Mouse (Mus musculus) hindbrain, postnatal 0 days (tissue): ENCODE measurements around the gene Mpnd. TPM values are rescaled to one million over a fixed set of nuclear protein-coding genes. Genes with fewer than 3 reads are reported as not detected.
"Not testable (repeated sequence)": the region's sequence is repeated elsewhere in the genome, so short reads cannot be mapped to it uniquely, and the experiment has no call there.

Experiments
- ATAC-seq: fragments of 200-750 bp; cut with Nextera tagmentation; 2 replicates; pipeline ENCODE4 v1.8.0; 2017; ENCODE audit warnings: mild to moderate bottlenecking, moderate TSS enrichment, moderate library complexity
- DNase-seq: peaks from one replicate; pipeline ENCODE4 v3.0.0-alpha.2; 2015; ENCODE audit warnings: low spot score
- H3K27ac ChIP-seq: fragments of 300-500 bp; sonication (generic); 2 replicates; pipeline ENCODE4 v1.5.1; 2014; ENCODE audit warnings: mild to moderate bottlenecking
- H3K27me3 ChIP-seq: fragments of 300-500 bp; sonication (generic); 2 replicates; pipeline ENCODE4 v1.6.1; 2014; ENCODE audit warnings: low read length, mixed read lengths; ENCODE audit not compliant: insufficient read depth
- H3K36me3 ChIP-seq: fragments of 300-500 bp; sonication (generic); 2 replicates; pipeline ENCODE4 v1.6.1; 2014; ENCODE audit warnings: low read length, mixed read lengths; ENCODE audit not compliant: insufficient read depth
- H3K4me1 ChIP-seq: fragments of 300-500 bp; sonication (generic); 2 replicates; pipeline ENCODE4 v1.6.1; 2014; ENCODE audit warnings: antibody characterized with exemption, low read length, mixed read lengths; ENCODE audit not compliant: insufficient read depth
- H3K4me2 ChIP-seq: fragments of 300-500 bp; sonication (generic); 2 replicates; pipeline ENCODE4 v1.6.1; 2014; ENCODE audit warnings: low read depth, mild to moderate bottlenecking, low read length, moderate library complexity, mixed read lengths
- H3K4me3 ChIP-seq: fragments of 300-500 bp; sonication (generic); 2 replicates; pipeline ENCODE4 v1.5.1; 2014; ENCODE audit warnings: low read length
- H3K9ac ChIP-seq: fragments of 300-500 bp; sonication (generic); replicated peaks from 2 replicates; pipeline ENCODE4 v1.6.1; 2014; ENCODE audit warnings: mild to moderate bottlenecking, low read length, moderate library complexity, mixed read lengths
- H3K9me3 ChIP-seq: fragments of 300-500 bp; sonication (generic); 2 replicates; pipeline ENCODE4 v1.6.1; 2016; ENCODE audit warnings: low read length, mixed read lengths
- CTCF ChIP-seq: IDR thresholded peaks from 2 replicates; pipeline ENCODE4 v1.5.1; 2016; ENCODE audit warnings: antibody characterized with exemption, control low read depth, low read depth
- WGBS: fragments of 180-500 bp; shearing (Covaris S2); extraction: QIAGEN DNeasy Blood & Tissue Kit; methylation state at CpG from one replicate; pipeline ENCODE4 v1.1.7; 2014; 5-methylcytosine and 5-hydroxymethylcytosine counted together
- polyA plus RNA-seq: library from polyadenylated mRNA; unstranded; fragments of >200 nt; fragmentation: Nextera tagmentation; extraction: Ambion mirVana; gene quantifications from 2 replicates; pipeline ENCODE4 v1.2.1, GENCODE M21; 2015
- total RNA-seq: library from RNA; depleted of rRNA; stranded (reverse); fragments of >200 nt; gene quantifications from 2 replicates; pipeline ENCODE4 v1.2.3, GENCODE M21; 2014; rRNA removed

The Mpnd gene
- total and polyA plus RNA-seq, 2 experiments from 2014 or later = 107 to 186 TPM

GRCm38 (mm10) chr17:56062081-56062480 lies 56.6 kb downstream of the Mpnd start:
- no peak overlapping the region for H3K9ac ChIP-seq
- no peak overlapping the region for H3K4me3 ChIP-seq
- DNase-seq (no peak), ATAC-seq (no peak)
- no peaks in the 10 kb centered on the region for H3K9me3 ChIP-seq
- TF ChIP-seq CTCF = no peak
- no peaks in the 10 kb centered on the region for H3K4me1 ChIP-seq
- WGBS = 94% methylated on average over 7 of the region's 7 CpGs
- H3K27me3 ChIP-seq = no peaks in the 10 kb centered on the region
- H3K4me2 ChIP-seq = no peak overlapping the region
- peaks cover 33% of the 10 kb centered on the region for H3K36me3 ChIP-seq
- no peak overlapping the region for H3K27ac ChIP-seq

DNA sequence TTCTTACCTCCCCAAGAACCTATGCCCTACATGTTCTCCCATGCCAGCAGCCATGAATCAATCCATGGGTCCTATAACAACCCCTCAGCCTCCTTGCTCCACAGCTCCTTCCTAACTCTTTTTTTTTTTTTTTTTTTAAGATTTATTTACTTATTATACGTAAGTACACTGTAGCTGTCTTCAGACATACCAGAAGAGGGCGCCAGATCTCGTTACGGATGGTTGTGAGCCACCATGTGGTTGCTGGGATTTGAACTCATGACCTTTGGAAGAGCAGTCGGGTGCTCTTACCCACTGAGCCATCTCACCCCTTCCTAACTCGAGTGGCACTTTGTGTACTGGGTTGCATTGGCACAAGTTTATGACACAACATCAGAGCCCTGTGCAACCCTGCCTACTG lies 60.2 kb downstream of the Mpnd start:
- 78% methylated on average over 6 of the region's 6 CpGs for WGBS

More for the DNA sequence above, 60.2 kb downstream of the Mpnd start:
- H3K4me1 ChIP-seq, DNase-seq, H3K9ac ChIP-seq, H3K27me3 ChIP-seq, H3K4me2 ChIP-seq, H3K4me3 ChIP-seq, ATAC-seq, H3K27ac ChIP-seq, H3K9me3 ChIP-seq: not testable (repeated sequence)
- H3K36me3 ChIP-seq = peaks cover 62% of the 10 kb centered on the region
- TF ChIP-seq CTCF = peak; percentile 22; the same call in 1 of the 2 replicates

Other genes with a start within 250 kb of the Mpnd start
- gene Zfp119a, start 126.8 kb upstream of the Mpnd start, total RNA-seq = 3.6 and 5.1 TPM in 2 replicates
- 6.4 and 7.4 TPM in 2 replicates for gene Zfp119a, start 126.8 kb upstream of the Mpnd start, polyA plus RNA-seq
- gene Zfp959, start 113.6 kb upstream of the Mpnd start, total RNA-seq = 4.8 and 8.8 TPM in 2 replicates
- 7.5 and 8.9 TPM in 2 replicates for gene Zfp959, start 113.6 kb upstream of the Mpnd start, polyA plus RNA-seq
- 1.8 and 4.3 TPM in 2 replicates for gene Zfp119b, start 56.2 kb upstream of the Mpnd start, total RNA-seq
- gene Zfp119b, start 56.2 kb upstream of the Mpnd start, polyA plus RNA-seq = 5.6 and 6.8 TPM in 2 replicates
- 0.61 and 3.8 TPM in 2 replicates for gene Ebi3, start 53.1 kb upstream of the Mpnd start, total RNA-seq
- gene Ebi3, start 53.1 kb upstream of the Mpnd start, polyA plus RNA-seq = 5.2 and 7.3 TPM in 2 replicates
- 6.8 and 18.3 TPM in 2 replicates for gene Yju2, start 46.6 kb upstream of the Mpnd start, total RNA-seq
- 16.7 and 19.4 TPM in 2 replicates for gene Yju2, start 46.6 kb upstream of the Mpnd start, polyA plus RNA-seq
- gene Shd, start 35.2 kb upstream of the Mpnd start, total RNA-seq = 233 and 250 TPM in 2 replicates
- 150 and 152 TPM in 2 replicates for gene Shd, start 35.2 kb upstream of the Mpnd start, polyA plus RNA-seq
- gene Fsd1, start 19.2 kb upstream of the Mpnd start, total RNA-seq = 136 and 140 TPM in 2 replicates
- 178 and 193 TPM in 2 replicates for gene Fsd1, start 19.2 kb upstream of the Mpnd start, polyA plus RNA-seq
- 5.4 and 5.9 TPM in 2 replicates for gene Stap2, start 127 bp upstream of the Mpnd start, total RNA-seq
- 4.3 and 4.6 TPM in 2 replicates for gene Stap2, start 127 bp upstream of the Mpnd start, polyA plus RNA-seq
- gene Sh3gl1, start 30.9 kb downstream of the Mpnd start, total RNA-seq = 76.0 and 79.5 TPM in 2 replicates
- 84.5 and 87.6 TPM in 2 replicates for gene Sh3gl1, start 30.9 kb downstream of the Mpnd start, polyA plus RNA-seq
- gene Chaf1a, start 34.7 kb downstream of the Mpnd start, total RNA-seq = 5.8 and 6.1 TPM in 2 replicates
- 4.5 and 5.3 TPM in 2 replicates for gene Chaf1a, start 34.7 kb downstream of the Mpnd start, polyA plus RNA-seq
- gene Ubxn6, start 69.3 kb downstream of the Mpnd start, total RNA-seq = 92.0 and 111 TPM in 2 replicates
- 75.2 and 77.7 TPM in 2 replicates for gene Ubxn6, start 69.3 kb downstream of the Mpnd start, polyA plus RNA-seq
- 57.5 and 70.0 TPM in 2 replicates for gene Hdgfl2, start 73.9 kb downstream of the Mpnd start, total RNA-seq
- 109 and 119 TPM in 2 replicates for gene Hdgfl2, start 73.9 kb downstream of the Mpnd start, polyA plus RNA-seq
- 0.61 and 0.99 TPM in 2 replicates for gene Plin4, start 104.1 kb downstream of the Mpnd start, total RNA-seq
- gene Plin4, start 104.1 kb downstream of the Mpnd start, polyA plus RNA-seq = 0.08 and 0.11 TPM in 2 replicates
- 2.2 and 3.3 TPM in 2 replicates for gene Plin5, start 111.9 kb downstream of the Mpnd start, total RNA-seq
- gene Plin5, start 111.9 kb downstream of the Mpnd start, polyA plus RNA-seq = 4.1 and 4.4 TPM in 2 replicates
- gene Lrg1, start 116.3 kb downstream of the Mpnd start, total RNA-seq = 0.21 TPM in 1 of 2 replicates, not detected in the other
- gene Lrg1, start 116.3 kb downstream of the Mpnd start, polyA plus RNA-seq = 0.90 and 0.95 TPM in 2 replicates
- gene Sema6b, start 134.6 kb downstream of the Mpnd start, total RNA-seq = 91.6 and 97.5 TPM in 2 replicates
- 12.9 and 13.2 TPM in 2 replicates for gene Sema6b, start 134.6 kb downstream of the Mpnd start, polyA plus RNA-seq
- 14.4 and 17.8 TPM in 2 replicates for gene Tnfaip8l1, start 156.8 kb downstream of the Mpnd start, total RNA-seq
- gene Tnfaip8l1, start 156.8 kb downstream of the Mpnd start, polyA plus RNA-seq = 6.9 and 7.1 TPM in 2 replicates
- gene Mydgf, start 178.2 kb downstream of the Mpnd start, total RNA-seq = 58.1 and 59.0 TPM in 2 replicates
- gene Mydgf, start 178.2 kb downstream of the Mpnd start, polyA plus RNA-seq = 86.6 and 86.9 TPM in 2 replicates
- 30.3 and 31.3 TPM in 2 replicates for gene Dpp9, start 213.2 kb downstream of the Mpnd start, total RNA-seq
- gene Dpp9, start 213.2 kb downstream of the Mpnd start, polyA plus RNA-seq = 18.9 and 19.0 TPM in 2 replicates